Mouse (Mus musculus) liver (tissue): ENCODE results near the gene Egln2.
A peak's percentile ranks its signal among the peaks of the same experiment; 100 is the strongest.

Experiments
- DNase-seq: peaks from one replicate; pipeline ENCODE4 v3.0.0-alpha.2; 2020; ENCODE audit warnings: mixed read lengths

The Egln2 gene

DNA sequence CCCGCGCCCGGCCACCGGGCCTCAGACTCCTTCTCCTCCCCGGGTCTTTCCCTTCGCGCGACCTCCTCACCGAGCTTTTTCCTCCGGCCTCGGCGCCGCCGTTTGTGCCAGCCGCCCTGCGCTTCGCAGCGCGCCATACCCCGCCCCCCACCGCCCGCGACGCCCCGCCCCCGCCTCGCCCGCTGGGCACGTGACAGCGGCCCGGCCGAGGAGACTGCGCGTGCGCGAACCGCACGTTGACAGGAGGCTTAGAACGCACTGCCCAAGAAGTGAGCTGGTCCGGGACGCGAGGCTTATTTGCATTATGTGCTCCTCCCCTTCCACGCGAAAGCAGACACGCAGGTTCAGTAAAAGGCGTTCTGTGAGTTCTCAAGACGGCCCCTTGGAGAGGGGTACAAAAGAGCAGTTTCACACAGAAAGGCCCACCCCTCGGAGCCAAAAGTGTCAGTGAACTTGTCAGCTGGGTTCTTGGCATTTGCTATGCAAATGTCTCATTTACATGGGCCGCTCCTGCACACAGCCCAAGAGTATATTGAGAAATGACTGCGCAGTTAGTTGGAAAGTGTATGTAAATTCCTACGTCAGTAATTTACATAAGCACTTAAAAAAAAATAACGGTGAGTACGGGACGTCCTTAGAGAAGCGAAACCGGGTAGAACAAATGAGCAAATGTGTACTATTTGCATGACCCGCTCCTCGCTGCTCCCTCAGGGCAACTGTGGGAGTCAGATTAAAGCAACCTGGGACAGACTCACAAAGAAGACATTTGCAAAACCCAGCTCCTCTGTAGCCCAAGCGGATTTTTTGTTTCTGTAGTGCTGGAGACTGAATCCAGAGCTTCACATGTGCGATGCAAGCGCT, at the start of gene Egln2:
TSS of gene Egln2 (minus strand) at position 189 of the 861 bp plus-strand sequence.
- peak; percentile 99 for DNase-seq

DNA sequence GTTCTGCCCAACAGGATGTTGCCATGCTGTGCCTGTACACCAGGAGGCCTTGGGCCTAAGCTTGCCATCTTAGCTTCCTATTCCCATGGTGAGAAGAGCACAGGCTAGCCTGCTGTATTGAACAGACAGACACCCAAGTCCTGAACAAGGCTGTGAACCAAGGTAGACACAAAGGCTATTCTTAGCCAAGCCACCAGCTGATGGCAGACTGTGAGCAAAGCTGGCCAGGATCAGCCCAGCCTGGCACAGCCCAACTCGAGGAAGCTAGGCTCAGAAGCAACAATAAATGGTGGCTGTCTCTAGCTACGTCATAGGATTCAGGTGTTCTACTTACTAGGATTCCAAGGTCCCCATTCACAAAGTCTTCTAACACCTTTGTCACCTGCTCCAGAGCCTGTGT, 46.0 kb upstream of the Egln2 start:
- DNase-seq, result no peak

DNA sequence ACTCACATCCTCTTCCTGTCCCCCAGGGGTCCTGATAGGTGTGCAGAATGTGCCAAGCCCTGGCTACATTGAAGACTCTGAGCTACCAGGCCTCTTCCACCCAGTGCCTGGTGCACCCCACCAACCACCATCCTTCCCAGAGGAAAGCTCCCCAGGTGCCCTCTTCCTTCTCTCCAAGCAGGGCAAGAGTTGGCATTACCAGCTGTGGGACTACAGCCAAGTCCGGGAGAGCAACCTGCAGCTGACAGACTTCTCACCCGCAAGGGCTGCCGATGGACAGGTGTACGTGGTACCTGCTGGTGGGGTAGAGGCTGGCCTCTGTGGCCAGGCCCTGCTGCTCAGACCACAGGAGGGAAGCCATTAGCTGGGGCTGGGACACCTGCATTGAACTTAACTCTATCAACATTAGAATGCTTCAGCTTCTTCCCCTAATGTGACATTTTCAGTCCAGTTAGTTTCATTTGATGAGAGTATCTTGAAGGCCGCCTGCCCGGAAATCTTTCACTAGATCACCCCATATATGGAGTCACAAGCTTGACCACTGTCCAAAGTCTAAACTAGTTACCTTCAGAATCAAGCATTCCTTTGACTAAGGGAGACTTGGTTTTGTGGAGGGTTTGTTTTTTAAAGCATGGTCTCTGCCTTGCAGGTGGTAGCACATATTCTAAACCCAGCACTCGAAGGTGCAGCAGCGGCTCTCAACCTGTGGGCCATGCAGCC, 37.3 kb upstream of the Egln2 start:
- no peak for DNase-seq

DNA sequence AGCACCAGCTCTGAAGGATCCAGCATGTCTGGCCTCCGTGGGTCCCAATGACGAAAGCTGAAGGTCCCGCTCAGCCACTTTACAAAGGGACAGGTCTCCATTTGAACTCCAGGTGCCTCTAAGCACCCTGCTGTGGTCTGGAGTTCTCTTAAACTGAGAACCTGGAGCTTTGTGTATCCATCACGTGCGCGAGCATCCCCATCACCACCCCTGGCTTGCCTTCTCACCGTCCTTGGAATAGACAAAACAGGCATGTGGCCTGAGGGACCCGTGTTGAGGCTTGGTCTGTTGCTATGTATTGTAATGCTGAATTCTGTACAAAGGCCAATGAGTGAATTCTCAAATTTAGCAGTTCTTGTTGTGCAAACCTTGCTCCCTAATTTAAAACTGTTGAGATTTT, 32.2 kb upstream of the Egln2 start:
- no peak for DNase-seq

DNA sequence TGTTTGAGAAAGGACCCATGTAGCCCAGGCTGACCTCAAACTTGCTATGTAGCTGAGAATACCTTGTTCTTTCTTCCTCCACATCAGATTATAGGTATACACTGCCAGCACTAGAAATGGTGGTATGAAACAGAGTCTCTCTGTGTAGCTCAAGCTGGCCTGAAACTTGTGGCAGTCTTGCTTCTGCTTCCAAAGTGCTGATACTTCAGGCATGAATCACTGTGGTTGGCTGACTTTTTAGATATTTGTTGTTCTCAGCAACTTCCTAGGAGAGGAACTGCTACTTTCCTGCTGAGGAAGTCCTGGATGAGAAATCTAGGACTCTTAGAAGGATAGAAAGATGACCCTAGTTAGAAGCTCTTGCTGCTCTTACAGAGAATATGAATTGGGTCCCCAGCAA, 31.8 kb upstream of the Egln2 start:
- no peak for DNase-seq

DNA sequence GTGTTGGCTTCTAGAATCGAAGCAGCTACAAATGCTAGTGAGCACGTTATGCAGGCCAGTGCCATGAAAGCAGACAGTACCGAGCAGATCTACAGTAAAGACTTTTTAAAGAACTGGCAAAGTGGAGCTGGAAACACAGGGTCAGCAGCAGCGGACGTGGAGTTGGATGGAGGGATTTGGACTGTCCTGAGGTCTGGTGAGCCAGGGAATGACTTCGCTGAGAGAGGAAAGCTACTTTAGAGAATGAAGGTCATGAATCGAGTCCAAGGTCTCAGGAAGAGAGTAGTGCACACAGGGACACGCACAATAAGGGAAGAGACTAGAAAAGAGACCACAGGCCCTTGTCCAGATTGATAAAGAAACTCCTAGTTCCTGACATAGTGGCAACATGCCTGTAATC, 31.0 kb upstream of the Egln2 start:
- no peak for DNase-seq

DNA sequence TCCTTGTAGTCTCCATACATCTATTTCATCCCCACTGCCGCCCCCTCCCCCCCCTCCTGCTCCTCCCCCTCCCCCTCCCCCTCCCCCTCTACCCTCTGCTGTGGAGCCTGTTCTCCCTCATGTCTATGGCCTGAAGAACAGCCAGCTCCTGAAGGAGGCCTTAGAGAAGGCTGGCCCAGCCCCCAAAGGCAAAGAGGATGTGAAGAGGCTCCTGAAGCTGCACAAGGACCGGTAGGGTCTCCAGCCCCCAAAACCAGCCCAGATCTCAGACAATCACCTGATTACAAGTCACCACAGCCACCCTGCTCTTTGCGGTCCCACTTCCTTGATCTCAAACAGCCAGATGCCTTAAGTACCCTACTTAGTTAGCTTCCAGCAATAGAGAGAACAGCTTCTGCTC, 30.5 kb upstream of the Egln2 start:
- no peak for DNase-seq

DNA sequence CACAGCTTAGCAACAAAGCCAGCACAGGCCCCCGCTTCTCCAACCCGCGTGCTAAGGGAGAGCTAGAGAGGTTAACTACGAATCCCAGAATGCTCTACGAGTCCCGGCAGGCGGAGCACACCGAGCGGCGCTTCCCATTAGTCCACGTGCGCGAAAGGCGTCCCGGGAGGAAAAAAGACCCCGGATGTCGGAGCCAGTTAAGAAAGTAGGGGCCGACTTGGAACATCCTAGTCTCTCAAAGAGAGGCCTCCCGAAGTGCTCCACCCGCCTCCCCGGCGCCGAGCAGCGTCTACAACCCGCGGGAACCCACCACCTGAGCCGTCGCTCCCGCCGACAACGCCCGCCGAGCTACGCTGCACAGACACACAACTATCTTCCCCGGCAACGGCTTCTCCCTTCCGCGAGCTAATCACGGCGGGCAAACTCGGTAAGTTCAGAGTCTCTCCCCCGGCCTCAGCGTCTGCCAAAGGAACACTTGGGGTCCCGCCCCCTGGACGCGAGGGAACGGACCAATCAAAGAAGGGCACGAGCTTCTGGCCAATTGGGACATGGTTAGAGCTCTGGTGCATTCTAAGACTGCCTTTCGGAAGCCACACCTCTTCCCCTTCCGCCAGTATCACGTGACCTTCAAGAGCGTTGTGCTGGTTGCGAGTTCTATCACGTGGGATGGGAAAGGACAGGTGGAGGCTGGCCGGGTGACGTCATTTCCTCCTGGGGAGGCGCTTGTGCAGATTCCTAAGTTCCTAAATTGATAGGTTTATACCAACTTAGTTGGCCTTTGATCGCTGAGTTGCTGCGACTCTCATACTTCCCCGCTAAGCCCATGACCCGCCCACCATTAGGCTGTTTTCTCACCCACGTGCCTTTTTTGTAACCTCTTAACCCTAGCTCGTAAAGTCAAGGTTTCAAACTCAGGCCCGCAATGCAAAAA, 29.3 kb upstream of the Egln2 start, which contains the start of the genes BC024978 and Snrpa:
TSS of gene BC024978 (plus strand) at position 101 of the 931 bp plus-strand sequence.
TSS of gene Snrpa (minus strand) at position 591 of the 931 bp plus-strand sequence.
- DNase-seq, result peak; percentile 94

DNA sequence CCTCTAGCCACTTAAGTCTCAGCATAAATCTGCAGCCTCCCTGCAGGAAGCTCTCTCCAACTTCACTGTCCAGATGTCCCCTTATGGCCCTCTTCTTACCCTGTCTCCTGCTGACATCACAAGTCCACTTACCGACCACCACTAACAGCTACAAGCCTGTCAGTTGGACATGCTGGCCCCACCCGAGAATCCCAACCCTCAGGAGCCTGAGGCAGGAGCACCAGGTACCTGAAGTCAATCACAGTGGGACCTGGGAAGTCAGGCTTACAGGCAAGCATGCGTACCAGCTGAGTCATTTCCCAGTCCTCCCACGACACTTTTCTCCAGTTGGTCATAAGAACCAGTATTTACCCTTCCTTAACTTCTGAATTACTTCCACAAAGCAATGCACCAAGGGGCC, 27.1 kb upstream of the Egln2 start:
- no peak for DNase-seq

DNA sequence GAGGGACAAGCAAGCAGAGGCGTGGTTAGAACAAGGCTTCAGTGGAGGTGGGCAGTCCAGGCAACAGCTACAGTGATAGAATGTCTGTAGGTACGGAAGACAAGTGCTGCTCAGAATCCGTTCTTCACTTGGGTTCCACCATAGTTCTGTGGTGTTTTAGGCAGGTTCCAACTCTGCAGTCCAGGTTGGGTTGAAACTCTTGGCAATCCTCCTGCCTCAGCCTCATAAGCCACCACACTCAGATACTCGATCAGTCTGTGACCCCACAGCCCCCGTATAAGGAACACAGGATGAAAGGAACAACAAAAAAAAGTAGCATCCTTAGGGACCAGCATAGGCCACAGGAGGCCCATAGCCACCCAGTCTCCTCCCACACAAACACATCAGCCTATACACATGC, 25.8 kb upstream of the Egln2 start:
- DNase-seq, result no peak

DNA sequence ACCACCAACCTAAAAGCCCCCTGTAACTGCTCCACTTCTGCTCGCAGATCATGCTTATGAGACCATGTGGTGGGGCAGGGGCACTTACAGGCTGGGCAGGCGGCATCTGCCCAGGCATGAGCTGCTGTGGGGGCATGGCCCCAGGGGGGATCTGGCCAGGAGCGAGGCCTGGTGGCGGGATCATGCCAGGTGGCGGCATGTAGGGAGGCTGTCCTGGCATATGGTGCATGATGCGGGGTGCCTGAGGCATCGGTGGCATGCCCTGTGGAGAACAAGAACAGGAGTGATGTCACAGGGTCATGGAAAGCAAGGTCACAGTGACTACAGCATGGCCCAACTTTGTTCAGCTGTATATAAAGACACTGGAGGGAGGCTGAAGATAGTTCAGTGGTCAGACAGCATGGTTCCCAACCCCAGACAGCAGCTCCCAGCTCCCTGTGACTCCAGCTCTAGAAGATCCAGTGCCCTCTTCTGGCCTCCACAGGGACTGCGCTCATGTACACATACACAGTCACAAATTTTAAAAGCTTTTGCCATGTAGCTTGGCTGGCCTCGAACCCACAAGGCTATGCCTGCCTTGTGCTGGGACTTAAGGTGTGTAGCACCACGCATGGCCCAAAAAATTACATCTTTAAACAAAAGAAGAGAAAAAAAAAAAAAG, 22.8 kb upstream of the Egln2 start:
- DNase-seq, result no peak

DNA sequence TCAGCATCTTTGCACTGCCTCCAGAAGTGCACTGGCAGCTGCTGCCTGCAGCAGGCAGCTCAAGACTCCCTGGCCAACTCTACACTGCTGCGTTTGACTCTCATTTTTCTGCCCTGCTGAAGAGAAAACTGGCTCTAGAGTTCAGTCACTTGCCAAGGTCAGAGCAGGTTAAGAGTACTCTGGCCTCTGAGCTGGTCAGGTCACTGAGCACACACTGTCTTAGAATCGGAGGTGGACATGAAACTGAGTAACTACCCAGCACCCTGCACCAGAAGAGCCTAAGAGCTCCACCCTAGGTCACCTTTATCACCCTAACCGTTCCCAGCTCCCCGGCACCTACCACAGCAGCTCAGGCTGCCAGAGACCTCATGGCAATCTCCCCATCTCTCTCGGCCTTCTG, 19.4 kb upstream of the Egln2 start:
- no peak for DNase-seq

DNA sequence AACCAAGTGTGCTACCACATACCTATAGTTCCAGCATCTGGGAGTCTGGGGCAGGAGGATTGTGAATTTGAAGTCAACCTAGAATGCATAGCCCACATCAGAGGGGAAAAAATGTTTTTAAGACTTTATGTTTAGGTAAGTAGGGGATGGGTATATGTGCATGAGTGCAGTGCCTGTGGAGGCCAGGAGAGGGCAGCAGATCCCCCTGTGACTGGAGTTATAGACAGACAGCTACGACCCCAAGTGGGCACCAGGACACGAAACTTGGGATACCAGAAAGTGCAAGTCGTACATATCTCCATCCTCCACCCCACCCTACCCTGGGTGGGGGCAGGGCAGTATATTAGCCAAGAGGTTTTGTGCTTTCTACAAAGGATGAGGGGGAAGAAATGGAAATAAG, 18.4 kb upstream of the Egln2 start:
- DNase-seq, result peak; percentile 66

DNA sequence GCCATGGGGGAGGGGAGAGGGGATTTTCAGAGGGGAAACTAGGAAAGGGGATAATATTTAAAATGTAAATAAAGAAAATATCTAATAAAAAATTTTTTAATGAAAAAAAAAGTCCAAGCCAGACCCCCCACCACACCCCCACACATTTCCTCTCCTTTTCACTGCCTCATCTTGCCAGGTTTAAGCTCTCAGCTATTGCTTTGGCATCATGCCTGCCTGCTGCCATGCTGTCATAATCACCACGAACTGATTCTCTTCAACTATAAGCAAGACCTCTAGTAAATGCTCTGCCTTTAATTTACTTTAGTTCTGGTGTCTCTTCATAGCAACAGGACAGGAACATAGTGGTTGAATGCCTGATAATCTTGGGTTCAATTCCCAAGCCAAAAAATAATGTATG, 15.9 kb upstream of the Egln2 start:
- DNase-seq, result no peak

DNA sequence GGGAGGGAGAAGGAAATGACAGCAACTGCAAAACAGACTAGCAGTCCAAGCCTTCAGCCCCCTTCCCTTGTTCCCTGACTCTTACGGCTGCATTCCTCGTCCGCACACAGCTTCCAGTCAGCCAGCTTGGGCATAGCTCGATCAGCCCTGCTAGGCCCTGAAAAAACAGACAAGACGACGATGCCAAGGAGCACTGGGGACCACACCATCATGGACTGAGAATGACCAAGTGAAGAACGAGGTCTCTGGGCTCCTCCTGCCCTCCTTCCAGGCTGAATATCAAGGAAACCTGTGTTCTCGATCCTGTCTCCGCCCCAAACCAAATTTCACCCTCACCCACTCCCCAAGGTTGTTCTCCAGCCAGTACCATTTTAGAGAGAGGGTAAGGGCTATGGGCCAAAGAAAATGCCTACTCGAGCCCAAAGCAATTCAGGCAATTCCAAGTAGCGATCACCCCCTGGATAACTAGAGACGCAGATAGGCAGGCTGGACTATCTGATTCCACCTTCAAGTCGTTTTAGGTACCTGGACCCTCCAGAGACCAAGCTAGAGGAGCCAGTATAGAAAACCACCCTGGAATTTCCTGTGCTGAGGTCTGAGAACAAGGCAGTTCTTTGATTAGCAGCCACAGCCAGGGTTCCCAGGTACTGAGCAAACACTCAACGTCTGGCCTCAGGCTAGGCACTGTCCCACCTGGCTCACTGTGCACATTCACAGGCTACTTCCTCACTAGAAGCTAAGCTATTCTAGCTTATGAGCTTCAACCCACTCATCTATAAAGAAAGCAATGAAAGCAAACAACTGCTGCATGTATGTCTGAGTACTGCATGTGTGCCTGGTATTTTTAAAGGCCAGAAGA, 14.5 kb upstream of the Egln2 start, which contains the start of the genes Gm21983 and Mia:
TSS of gene Gm21983 (minus strand) at position 250 of the 859 bp plus-strand sequence.
TSS of gene Mia (minus strand) at position 321 of the 859 bp plus-strand sequence.
- no peak for DNase-seq

DNA sequence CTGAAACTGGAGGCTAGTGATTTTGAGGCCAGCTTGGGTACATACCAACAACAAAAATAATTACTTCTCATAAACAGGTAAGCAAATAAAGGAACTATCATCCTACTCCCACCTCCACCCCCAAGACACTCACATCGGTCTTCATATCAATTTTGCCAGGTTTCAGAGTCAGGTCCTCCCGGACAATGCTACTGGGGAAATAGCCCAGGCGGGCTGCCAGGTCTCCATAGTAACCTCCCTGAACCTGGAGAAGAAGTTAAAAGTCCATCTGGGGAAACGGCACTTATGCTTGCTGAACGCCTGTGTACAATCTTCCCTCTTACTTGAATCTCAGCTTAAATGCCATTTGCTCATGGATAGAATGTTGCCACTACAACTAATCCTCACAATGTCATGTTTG, 13.4 kb upstream of the Egln2 start:
- no peak for DNase-seq

DNA sequence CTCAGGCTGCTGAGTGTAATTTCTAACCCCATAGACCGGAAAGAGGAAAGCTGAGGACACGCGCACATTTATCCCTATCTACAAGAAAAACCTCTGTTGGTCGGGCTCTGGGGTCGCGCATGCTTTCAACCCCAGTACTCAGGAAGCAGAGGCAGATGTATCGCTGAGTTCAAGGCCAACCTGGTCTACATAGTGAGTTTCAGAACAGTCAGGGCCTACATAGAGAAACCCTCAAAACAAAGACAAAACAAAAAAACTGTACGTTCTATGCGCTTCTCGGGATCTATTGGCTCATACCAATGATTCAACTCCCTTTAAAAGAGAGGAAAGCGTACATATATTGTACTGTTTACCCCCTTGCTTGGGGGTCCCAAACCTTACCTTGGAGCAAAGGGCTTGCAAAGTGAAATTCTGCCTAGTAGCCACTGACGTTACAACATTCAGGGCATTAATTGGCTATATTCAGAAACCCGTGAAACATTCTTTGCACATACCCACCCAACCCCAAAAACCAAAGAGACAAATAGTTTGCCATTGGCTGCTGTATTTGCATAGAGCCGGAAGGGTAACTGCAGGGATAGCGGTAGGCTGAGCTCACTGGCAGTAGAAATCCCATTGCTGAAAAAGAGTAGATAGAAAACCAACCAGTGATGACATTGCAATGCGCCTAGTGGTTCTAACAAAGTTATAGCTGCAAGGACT, 12.8 kb upstream of the Egln2 start:
- no peak for DNase-seq

DNA sequence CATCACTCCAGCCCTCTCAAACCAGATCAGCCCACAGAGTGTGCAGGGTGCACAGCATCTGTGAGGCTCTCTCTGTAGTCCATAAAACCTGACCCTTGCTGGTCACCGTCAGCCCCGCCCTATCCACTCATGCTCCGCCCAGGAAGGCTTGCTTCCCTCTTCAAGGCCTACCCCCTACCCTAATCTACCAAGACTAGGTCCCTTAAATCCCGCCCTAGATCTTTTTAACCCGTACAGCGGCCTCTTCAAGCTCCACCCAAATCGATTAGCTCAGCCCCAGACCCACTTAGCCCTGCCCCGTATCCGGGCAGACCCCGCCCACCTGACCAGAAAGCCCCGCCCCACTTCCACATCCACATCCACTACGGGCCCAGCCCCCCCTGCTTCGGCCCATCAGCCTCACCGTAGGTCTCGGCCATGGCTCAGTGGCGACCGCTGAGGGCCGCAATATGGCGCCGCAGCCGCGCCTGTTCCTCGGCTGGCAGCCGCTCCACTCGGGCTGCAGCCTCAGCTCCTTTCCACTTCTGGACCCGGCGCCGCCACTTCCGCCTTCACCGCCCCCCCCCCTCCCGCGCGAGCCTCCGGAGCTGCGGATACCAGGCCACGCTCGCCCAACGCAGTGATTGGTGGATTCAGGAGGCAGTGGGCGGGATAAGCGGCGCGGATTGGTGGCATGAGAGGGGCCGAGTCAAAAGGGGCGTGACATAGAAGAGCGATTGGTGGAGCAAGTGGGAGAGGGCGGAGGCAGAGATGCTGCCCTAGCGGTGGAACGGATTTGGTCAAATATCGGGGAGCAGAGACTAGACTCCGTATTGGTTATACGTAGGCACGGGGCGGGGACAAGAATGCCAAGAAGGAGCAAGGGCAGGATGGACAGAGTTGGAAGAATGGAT, 12.0 kb upstream of the Egln2 start, which contains the start of gene Rab4b:
TSS of gene Rab4b (minus strand) at position 573 of the 893 bp plus-strand sequence.
- peak; percentile 99 for DNase-seq

DNA sequence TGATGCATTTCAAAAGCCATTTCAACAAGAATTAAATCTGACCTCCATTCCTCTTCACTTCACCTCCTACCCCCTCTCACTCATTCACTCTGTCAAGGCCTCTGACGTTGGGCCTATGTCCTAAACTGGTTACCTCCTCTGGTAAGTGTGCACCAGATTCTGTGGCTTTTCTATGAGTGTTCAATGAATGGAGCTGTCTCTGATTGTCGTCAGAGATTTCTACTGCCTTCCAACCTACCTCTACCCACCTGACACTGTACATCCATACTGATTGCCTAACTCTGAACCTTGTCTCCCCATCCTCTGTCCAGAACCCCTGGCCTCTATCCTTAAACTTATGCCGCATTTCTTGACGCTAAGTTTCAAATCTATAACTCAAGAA, 11.3 kb upstream of the Egln2 start:
- DNase-seq, result no peak
